Mouse (Mus musculus) heart, adult 9 months (tissue): ENCODE results near the gene Fam89b.

Experiments
- DNase-seq, 2 experiments: peaks; one replicate each; pipeline ENCODE4 v3.0.0; 2022; ENCODE audit warnings: low spot score in 2 of 2

Fam89b gene

GRCm38 (mm10) chr19:5684236-5684635 lies 45.2 kb downstream of the Fam89b start:
- DNase-seq: no peak

GRCm38 (mm10) chr19:5680432-5680831 lies 49.0 kb downstream of the Fam89b start:
- DNase-seq: no peak
